Mouse (Mus musculus) brain, embryonic 14.5 days (tissue): ENCODE measurements at regions not wholly inside any gene's neighbourhood (a gene's known extent, or its start where the extent isn't known, plus 50 kb on each side); places are given as distances from the start of the nearest gene placed in this dataset.
"Not testable (repeated sequence)": the region's sequence is repeated elsewhere in the genome, so short reads cannot be mapped to it uniquely, and the experiment has no call there.

Experiments used
- CTCF ChIP-seq: fragments of 200-500 bp; IDR thresholded peaks from 2 replicates; pipeline ENCODE4 v1.5.1; 2012; ENCODE audit warnings: inconsistent platforms, mild to moderate bottlenecking, moderate library complexity, borderline replicate concordance; ENCODE audit not compliant: insufficient read depth, insufficient read length; ENCODE audit errors: extremely low read depth
- POLR2A ChIP-seq: fragments of 200-500 bp; IDR thresholded peaks from 2 replicates; pipeline ENCODE4 v1.6.1; 2012; ENCODE audit warnings: mild to moderate bottlenecking, inconsistent platforms, borderline replicate concordance; ENCODE audit not compliant: poor library complexity, insufficient read depth, insufficient read length, severe bottlenecking; ENCODE audit errors: extremely low read depth

- TF ChIP-seq CTCF, POLR2A: not testable (repeated sequence)
Observed at GRCm38 (mm10) chr14:46572972-46573371, 182.5 kb upstream of the Bmp4 start.
